Comparison of ENCODE assay signal across 8 mouse cellular contexts in genomic region chr13:49466393-49467075, GRCm38 (mm10). TPM values are rescaled to one million over a fixed set of nuclear protein-coding genes. Genes with fewer than 3 reads are reported as not detected.
DNase-seq lines count a peak whose midpoint lies in the region; ATAC-seq lines count a peak whose summit lies in the region.

No protein-coding gene starts in this region.

- no peak overlapping the region for H3K4me2 ChIP-seq in hindbrain, embryonic 16.5 days (ENCODE audit: low read length)
- peak overlapping the region; percentile 11; the same call in 1 of the 2 replicates for H3K4me2 ChIP-seq in limb, embryonic 13.5 days (replicated peaks)
- H3K4me2 ChIP-seq in midbrain, embryonic 11.5 days, result no peak overlapping the region
- no peak overlapping the region for H3K4me2 ChIP-seq in forebrain, embryonic 14.5 days (ENCODE audit: low read length)

- peaks cover 44% of the 10 kb centered on the region for H3K36me3 ChIP-seq in hindbrain, embryonic 10.5 days
- peaks cover 20% of the 10 kb centered on the region for H3K36me3 ChIP-seq in hindbrain, embryonic 16.5 days (ENCODE audit: control insufficient read depth, insufficient read depth, low read length)
- H3K36me3 ChIP-seq in limb, embryonic 13.5 days, result peaks cover 35% of the 10 kb centered on the region
- peaks cover 3% of the 10 kb centered on the region for H3K36me3 ChIP-seq in midbrain, embryonic 11.5 days (ENCODE audit: control insufficient read depth, insufficient read depth, low read length)
- peaks cover 41% of the 10 kb centered on the region for H3K36me3 ChIP-seq in forebrain, embryonic 14.5 days (ENCODE audit: control insufficient read depth, insufficient read depth, low read length)

- no peak overlapping the region for H3K4me3 ChIP-seq in hindbrain, embryonic 10.5 days
- H3K4me3 ChIP-seq in hindbrain, embryonic 16.5 days (ENCODE audit: low read length), result no peak overlapping the region
- no peak overlapping the region for H3K4me3 ChIP-seq in limb, embryonic 13.5 days
- H3K4me3 ChIP-seq in midbrain, embryonic 11.5 days (ENCODE audit: low read depth, low read length), result no peak overlapping the region
- no peak overlapping the region for H3K4me3 ChIP-seq in forebrain, embryonic 14.5 days (ENCODE audit: low read depth, low read length)

- no peak for ATAC-seq in hindbrain, embryonic 16.5 days
- peak; percentile 86 for ATAC-seq in limb, embryonic 13.5 days (ENCODE audit: low FRiP score, low read depth)
- ATAC-seq in midbrain, embryonic 11.5 days (ENCODE audit: low FRiP score), result no peak
- ATAC-seq in megakaryocyte progenitor cell, adult 5-6 weeks (replicated peaks; ENCODE audit: poor library complexity), result no peak
- no peak for ATAC-seq in forebrain, embryonic 14.5 days

- 76% methylated on average over 11 of the region's 11 CpGs for WGBS in hindbrain, embryonic 10.5 days
- 75% methylated on average over 11 of the region's 11 CpGs for WGBS in hindbrain, embryonic 16.5 days
- 27% methylated on average over 11 of the region's 11 CpGs for WGBS in limb, embryonic 13.5 days
- 83% methylated on average over 11 of the region's 11 CpGs for WGBS in midbrain, embryonic 11.5 days
- 84% methylated on average over 11 of the region's 11 CpGs for WGBS in forebrain, embryonic 14.5 days

- peak overlapping the region; percentile 23; the same call in 1 of the 2 replicates for H3K27ac ChIP-seq in hindbrain, embryonic 10.5 days
- H3K27ac ChIP-seq in hindbrain, embryonic 16.5 days (ENCODE audit: low read depth, low read length), result no peak overlapping the region
- H3K27ac ChIP-seq in limb, embryonic 13.5 days, result peak overlapping the region; percentile 95
- H3K27ac ChIP-seq in midbrain, embryonic 11.5 days (ENCODE audit: low read depth, low read length), result no peak overlapping the region
- H3K27ac ChIP-seq in forebrain, embryonic 14.5 days (ENCODE audit: low read depth, low read length), result no peak overlapping the region

- no peaks in the 10 kb centered on the region for H3K27me3 ChIP-seq in hindbrain, embryonic 10.5 days (ENCODE audit: insufficient read depth, poor library complexity, severe bottlenecking)
- no peaks in the 10 kb centered on the region for H3K27me3 ChIP-seq in hindbrain, embryonic 16.5 days (replicated peaks; ENCODE audit: control insufficient read depth, insufficient read depth, low read length)
- no peaks in the 10 kb centered on the region for H3K27me3 ChIP-seq in limb, embryonic 13.5 days
- no peaks in the 10 kb centered on the region for H3K27me3 ChIP-seq in midbrain, embryonic 11.5 days (ENCODE audit: control insufficient read depth, insufficient read depth, low read length)
- no peaks in the 10 kb centered on the region for H3K27me3 ChIP-seq in forebrain, embryonic 14.5 days (replicated peaks; ENCODE audit: control insufficient read depth, insufficient read depth, low read length)

- DNase-seq in hindbrain, embryonic 10.5 days (ENCODE audit: low spot score), result no peak
- DNase-seq in adrenal gland, postnatal 14 days, result peak; percentile 78
- DNase-seq in heart, adult 9 months (ENCODE audit: low spot score in 2 of 2), result peak; percentile 61 to 71
- no peak for DNase-seq in midbrain, embryonic 11.5 days (ENCODE audit: low spot score, missing footprints)
- no peak for DNase-seq in forebrain, embryonic 14.5 days (ENCODE audit: low spot score)

- no peak overlapping the region for H3K9ac ChIP-seq in hindbrain, embryonic 16.5 days (ENCODE audit: low read depth, low read length)
- H3K9ac ChIP-seq in limb, embryonic 13.5 days, result 0 out of 2 replicates have a peak overlapping the region, but pooled peaks have one; percentile 14
- no peak overlapping the region for H3K9ac ChIP-seq in midbrain, embryonic 11.5 days (ENCODE audit: low read length)
- H3K9ac ChIP-seq in forebrain, embryonic 14.5 days (ENCODE audit: low read length), result no peak overlapping the region

- H3K9me3 ChIP-seq in hindbrain, embryonic 10.5 days, result no peaks in the 10 kb centered on the region
- H3K9me3 ChIP-seq in hindbrain, embryonic 16.5 days (ENCODE audit: control insufficient read depth, low read length), result no peaks in the 10 kb centered on the region
- no peaks in the 10 kb centered on the region for H3K9me3 ChIP-seq in limb, embryonic 13.5 days
- H3K9me3 ChIP-seq in midbrain, embryonic 11.5 days (ENCODE audit: control insufficient read depth, low read length), result no peaks in the 10 kb centered on the region
- no peaks in the 10 kb centered on the region for H3K9me3 ChIP-seq in forebrain, embryonic 14.5 days (replicated peaks; ENCODE audit: control insufficient read depth, low read length)

- 0 out of 2 replicates have a peak, but pooled peaks cover 5% of the 10 kb centered on the region for H3K4me1 ChIP-seq in hindbrain, embryonic 10.5 days (replicated peaks)
- H3K4me1 ChIP-seq in hindbrain, embryonic 16.5 days (ENCODE audit: control insufficient read depth, insufficient read depth, low read depth, low read length), result no peaks in the 10 kb centered on the region
- peaks cover 31% of the 10 kb centered on the region for H3K4me1 ChIP-seq in limb, embryonic 13.5 days
- H3K4me1 ChIP-seq in midbrain, embryonic 11.5 days (ENCODE audit: control insufficient read depth, insufficient read depth, low read length), result no peaks in the 10 kb centered on the region
- H3K4me1 ChIP-seq in forebrain, embryonic 14.5 days (ENCODE audit: control insufficient read depth, insufficient read depth, low read length), result no peaks in the 10 kb centered on the region

RNA-seq across cellular contexts. Expression of gene Tes3-ps, which starts 26.6 kb away (rescaled TPM):
- polyA plus RNA-seq in hindbrain, embryonic 10.5 days (2016; fragmentation: Nextera tagmentation; extraction: Ambion mirVana), result 1.1 and 1.5 TPM in 2 replicates
- polyA plus RNA-seq in hindbrain, embryonic 16.5 days (2015; fragmentation: Nextera tagmentation; extraction: Ambion mirVana), result 0.55 and 1.2 TPM in 2 replicates
- 1.3 TPM in 2 replicates for total RNA-seq in adrenal gland, postnatal 14 days (2021)
- polyA plus RNA-seq in limb, embryonic 13.5 days (2015; fragmentation: Nextera tagmentation; extraction: Ambion mirVana), result 1.2 and 1.5 TPM in 2 replicates
- 0.61 and 0.62 TPM in 2 replicates for polyA plus RNA-seq in midbrain, embryonic 11.5 days (2014; fragmentation: Nextera tagmentation; extraction: Ambion mirVana)
- total RNA-seq in megakaryocyte progenitor cell, adult 5-6 weeks (2015), result 1.3 and 1.7 TPM in 2 replicates
- total RNA-seq in megakaryocyte progenitor cell, adult 5-6 weeks (2017), result 1.9 and 3.1 TPM in 2 replicates
- polyA plus RNA-seq in forebrain, embryonic 14.5 days (2014; fragmentation: Nextera tagmentation; extraction: Ambion mirVana), result 0.44 and 0.59 TPM in 2 replicates

RNA-seq across cellular contexts. Expression of gene Ecm2, which starts 38.1 kb away (rescaled TPM):
- polyA plus RNA-seq in hindbrain, embryonic 10.5 days (2016; fragmentation: Nextera tagmentation; extraction: Ambion mirVana), result 0.52 and 0.63 TPM in 2 replicates
- polyA plus RNA-seq in hindbrain, embryonic 16.5 days (2015; fragmentation: Nextera tagmentation; extraction: Ambion mirVana), result 2.6 and 2.7 TPM in 2 replicates
- 8.3 and 12.0 TPM in 2 replicates for total RNA-seq in adrenal gland, postnatal 14 days (2021)
- polyA plus RNA-seq in limb, embryonic 13.5 days (2015; fragmentation: Nextera tagmentation; extraction: Ambion mirVana), result 1.4 and 1.9 TPM in 2 replicates
- 0.55 and 1.2 TPM in 2 replicates for polyA plus RNA-seq in midbrain, embryonic 11.5 days (2014; fragmentation: Nextera tagmentation; extraction: Ambion mirVana)
- not detected in 2 replicates for total RNA-seq in megakaryocyte progenitor cell, adult 5-6 weeks (2015)
- total RNA-seq in megakaryocyte progenitor cell, adult 5-6 weeks (2017), result 0.10 and 0.17 TPM in 2 replicates
- 0.80 and 1.2 TPM in 2 replicates for polyA plus RNA-seq in forebrain, embryonic 14.5 days (2014; fragmentation: Nextera tagmentation; extraction: Ambion mirVana)

RNA-seq across cellular contexts. Expression of gene Ippk, which starts 45.5 kb away (rescaled TPM):
- 19.5 and 20.0 TPM in 2 replicates for polyA plus RNA-seq in hindbrain, embryonic 10.5 days (2016; fragmentation: Nextera tagmentation; extraction: Ambion mirVana)
- 13.6 and 14.3 TPM in 2 replicates for polyA plus RNA-seq in hindbrain, embryonic 16.5 days (2015; fragmentation: Nextera tagmentation; extraction: Ambion mirVana)
- total RNA-seq in adrenal gland, postnatal 14 days (2021), result 21.8 and 27.5 TPM in 2 replicates
- 13.9 and 14.3 TPM in 2 replicates for polyA plus RNA-seq in limb, embryonic 13.5 days (2015; fragmentation: Nextera tagmentation; extraction: Ambion mirVana)
- 13.7 and 18.3 TPM in 2 replicates for polyA plus RNA-seq in midbrain, embryonic 11.5 days (2014; fragmentation: Nextera tagmentation; extraction: Ambion mirVana)
- total RNA-seq in megakaryocyte progenitor cell, adult 5-6 weeks (2015), result 4.6 and 5.1 TPM in 2 replicates
- total RNA-seq in megakaryocyte progenitor cell, adult 5-6 weeks (2017), result 12.1 and 15.3 TPM in 2 replicates
- 12.6 and 16.5 TPM in 2 replicates for polyA plus RNA-seq in forebrain, embryonic 14.5 days (2014; fragmentation: Nextera tagmentation; extraction: Ambion mirVana)

Comparison
In these comparisons a context has a peak if more than half of its experiments do, and no peak if none do; other contexts are left out.
1. H3K27ac ChIP-seq: peak in hindbrain, embryonic 10.5 days (single experiment) and limb, embryonic 13.5 days (single experiment); none in hindbrain, embryonic 16.5 days (single experiment), midbrain, embryonic 11.5 days (single experiment) and forebrain, embryonic 14.5 days (single experiment).
2. DNase-seq: peak in adrenal gland, postnatal 14 days (single experiment) and heart, adult 9 months (2 of 2); none in hindbrain, embryonic 10.5 days (single experiment), midbrain, embryonic 11.5 days (single experiment) and forebrain, embryonic 14.5 days (single experiment).